In genomic region chr15:13175978-13176377, GRCm38 (mm10) we compare ENCODE assay signal across 13 mouse cellular contexts. TPM values are rescaled to one million over a fixed set of nuclear protein-coding genes. Genes with fewer than 3 reads are reported as not detected.
A peak's percentile ranks its signal among the peaks of the same experiment; 100 is the strongest.
DNase-seq lines count a peak whose midpoint lies in the region; ATAC-seq and TF ChIP-seq lines count a peak whose summit lies in the region.
"Had no signal": no experiment of that assay in that cellular context is flagged by ENCODE, and none has a peak within 500 bp of the region (broad histone marks: within the 10 kb centered on the region; RNA-seq: fewer than 3 reads in every experiment).

No protein-coding gene starts in this region.

- H3K4me3 ChIP-seq in forebrain, postnatal 0 days (ENCODE audit: low read depth, low read length) = no peak overlapping the region
- H3K4me3 ChIP-seq in forebrain, embryonic 13.5 days = no peak overlapping the region
- H3K4me3 ChIP-seq in lung, embryonic 14.5 days (ENCODE audit: low read depth, low read length) = no peak overlapping the region
- no peak overlapping the region for H3K4me3 ChIP-seq in neural tube, embryonic 15.5 days (replicated peaks)
- H3K4me3 ChIP-seq: forebrain, embryonic 12.5 days; limb, embryonic 15.5 days had no signal

- H3K27me3 ChIP-seq in forebrain, postnatal 0 days (ENCODE audit: insufficient read depth, low read length) = no peaks in the 10 kb centered on the region
- H3K27me3 ChIP-seq in forebrain, embryonic 13.5 days = peaks cover 15% of the 10 kb centered on the region
- H3K27me3 ChIP-seq in lung, embryonic 14.5 days (ENCODE audit: insufficient read depth, low read length) = peaks cover 11% of the 10 kb centered on the region
- H3K27me3 ChIP-seq in neural tube, embryonic 15.5 days (replicated peaks) = no peaks in the 10 kb centered on the region

- 30% methylated on average over 9 of the region's 9 CpGs for WGBS in forebrain, postnatal 0 days
- WGBS in forebrain, embryonic 13.5 days = 22% methylated on average over 9 of the region's 9 CpGs
- whole genome bisulfite sequencing in lung, embryonic 14.5 days = 18% methylated on average over 9 of the region's 9 CpGs
- WGBS in neural tube, embryonic 15.5 days = 24% methylated on average over 9 of the region's 9 CpGs

- no peak for ATAC-seq in forebrain, postnatal 0 days
- no peak for ATAC-seq in forebrain, embryonic 13.5 days
- ATAC-seq in lung, embryonic 14.5 days (ENCODE audit: insufficient read depth) = no peak
- no peak for ATAC-seq in neural tube, embryonic 15.5 days (ENCODE audit: low FRiP score)

- no peak for DNase-seq in forebrain, postnatal 0 days
- DNase-seq in lung, embryonic 14.5 days = no peak
- DNase-seq in lung, postnatal 25 days (ENCODE audit: low spot score) = no peak
- DNase-seq in embryo, embryonic 10 days (ENCODE audit: low spot score) = peak; percentile 39
- DNase-seq in spleen, postnatal 14 days (ENCODE audit: low spot score in 2 of 2) = no peak
- DNase-seq in left cerebral cortex, postnatal 10 days (ENCODE audit: extremely low spot score in 1 of 2, low spot score in 2 of 2) = no peak
- DNase-seq: lung, postnatal 36 days; thymus, postnatal 25 days had no signal

- no peak overlapping the region for H3K4me2 ChIP-seq in forebrain, postnatal 0 days (ENCODE audit: low read depth)
- H3K4me2 ChIP-seq in forebrain, embryonic 13.5 days = no peak overlapping the region
- no peak overlapping the region for H3K4me2 ChIP-seq in lung, embryonic 14.5 days
- peak overlapping the region; percentile 7; the same call in 1 of the 2 replicates for H3K4me2 ChIP-seq in neural tube, embryonic 15.5 days
- H3K4me2 ChIP-seq: forebrain, embryonic 12.5 days; limb, embryonic 15.5 days had no signal

- H3K9ac ChIP-seq in forebrain, postnatal 0 days = no peak overlapping the region
- no peak overlapping the region for H3K9ac ChIP-seq in forebrain, embryonic 13.5 days
- no peak overlapping the region for H3K9ac ChIP-seq in lung, embryonic 14.5 days
- H3K9ac ChIP-seq in neural tube, embryonic 15.5 days (replicated peaks) = no peak overlapping the region
- H3K9ac ChIP-seq: forebrain, embryonic 12.5 days; limb, embryonic 15.5 days had no signal

- H3K36me3 ChIP-seq in forebrain, postnatal 0 days (ENCODE audit: insufficient read depth) = no peaks in the 10 kb centered on the region
- H3K36me3 ChIP-seq in forebrain, embryonic 13.5 days (ENCODE audit: poor library complexity, severe bottlenecking) = no peaks in the 10 kb centered on the region
- H3K36me3 ChIP-seq in lung, embryonic 14.5 days (ENCODE audit: insufficient read depth) = no peaks in the 10 kb centered on the region
- H3K36me3 ChIP-seq in neural tube, embryonic 15.5 days = no peaks in the 10 kb centered on the region
- H3K36me3 ChIP-seq: forebrain, embryonic 12.5 days; limb, embryonic 15.5 days had no signal

- no peaks in the 10 kb centered on the region for H3K9me3 ChIP-seq in forebrain, postnatal 0 days (ENCODE audit: low read length)
- H3K9me3 ChIP-seq in forebrain, embryonic 13.5 days (replicated peaks) = no peaks in the 10 kb centered on the region
- no peaks in the 10 kb centered on the region for H3K9me3 ChIP-seq in lung, embryonic 14.5 days (ENCODE audit: low read depth, low read length)
- no peaks in the 10 kb centered on the region for H3K9me3 ChIP-seq in neural tube, embryonic 15.5 days (replicated peaks)
- H3K9me3 ChIP-seq: forebrain, embryonic 12.5 days; limb, embryonic 15.5 days had no signal

- no peak overlapping the region for H3K27ac ChIP-seq in forebrain, postnatal 0 days (ENCODE audit: low read depth, low read length)
- H3K27ac ChIP-seq in forebrain, embryonic 13.5 days = no peak overlapping the region
- no peak overlapping the region for H3K27ac ChIP-seq in lung, embryonic 14.5 days (ENCODE audit: low read depth)
- no peak overlapping the region for H3K27ac ChIP-seq in neural tube, embryonic 15.5 days (replicated peaks)
- H3K27ac ChIP-seq: forebrain, embryonic 12.5 days; limb, embryonic 15.5 days had no signal

- peak; percentile 35; the same call in 1 of the 2 replicates for TF ChIP-seq CTCF in forebrain, postnatal 0 days (IDR thresholded peaks at IDR 0.05; ENCODE audit: low read depth)
- peak; percentile 21; the same call in 1 of the 2 replicates for TF ChIP-seq CTCF in lung, embryonic 14.5 days (IDR thresholded peaks at IDR 0.05; ENCODE audit: low read depth)

- intact Hi-C loops in left cerebral cortex, postnatal 10 days (cut with DNase I) = loop anchor here (10.0 kb wide), 2 partner anchors 81 to 271 kb away; no protein-coding TSS in a partner anchor

- no peaks in the 10 kb centered on the region for H3K4me1 ChIP-seq in forebrain, postnatal 0 days (ENCODE audit: insufficient read depth)
- H3K4me1 ChIP-seq in forebrain, embryonic 13.5 days = peaks cover 24% of the 10 kb centered on the region
- H3K4me1 ChIP-seq in lung, embryonic 14.5 days (ENCODE audit: insufficient read depth) = no peaks in the 10 kb centered on the region
- H3K4me1 ChIP-seq in neural tube, embryonic 15.5 days = peaks cover 23% of the 10 kb centered on the region

RNA-seq across cellular contexts. Expression of gene Cdh6, which starts 2.5 kb away (rescaled TPM):
- 12.1 and 14.1 TPM in 2 replicates for total RNA-seq in forebrain, postnatal 0 days (2014; rRNA removed)
- polyA plus RNA-seq in forebrain, postnatal 0 days (2015; fragmentation: Nextera tagmentation; extraction: Ambion mirVana) = 6.1 and 9.8 TPM in 2 replicates
- 9.1 TPM in 2 replicates for polyA plus RNA-seq in forebrain, embryonic 13.5 days (2015; fragmentation: Nextera tagmentation; extraction: Ambion mirVana)
- polyA plus RNA-seq in lung, embryonic 14.5 days (2014; fragmentation: Nextera tagmentation; extraction: Ambion mirVana) = 2.4 and 2.6 TPM in 2 replicates
- polyA plus RNA-seq in neural tube, embryonic 15.5 days (2015; fragmentation: Nextera tagmentation; extraction: Ambion mirVana) = 20.3 and 22.7 TPM in 2 replicates
- 10 to 100 TPM; 39.7 to 44.8 TPM for total RNA-seq in left cerebral cortex, postnatal 10 days (2021)
- total RNA-seq: hematopoietic stem cell, adult 5-6 weeks had no signal
